Mouse (Mus musculus) yolk sac, embryonic 10.5 days (tissue): ENCODE data around the gene Phox2a.

Source experiments
- DNase-seq: peaks from one replicate; pipeline ENCODE4 v3.0.0-alpha.2; 2017; ENCODE audit warnings: low spot score

The Phox2a gene

GRCm38 (mm10) chr7:101817861-101818401 is at the start of gene Phox2a:
Gene Phox2a, plus strand, starts transcription at chr7:101818313.
- no peak for DNase-seq

GRCm38 (mm10) chr7:101770051-101770450 is 48.1 kb upstream of the Phox2a start:
- DNase-seq, result no peak

- DNase-seq, result no peak
Measured at GRCm38 (mm10) chr7:101771604-101772003, 46.5 kb upstream of the Phox2a start.

- DNase-seq, result no peak
Measured at GRCm38 (mm10) chr7:101772687-101773086, 45.4 kb upstream of the Phox2a start.

- no peak for DNase-seq
Measured at GRCm38 (mm10) chr7:101777053-101777452, 41.1 kb upstream of the Phox2a start.

GRCm38 (mm10) chr7:101820295-101821030 is 2.4 kb downstream of the Phox2a start:
- DNase-seq, result no peak

GRCm38 (mm10) chr7:101821571-101822501 is 3.7 kb downstream of the Phox2a start:
- DNase-seq, result peak; percentile 76

- DNase-seq, result no peak
Measured at GRCm38 (mm10) chr7:101822836-101823757, 5.0 kb downstream of the Phox2a start.

GRCm38 (mm10) chr7:101823758-101824630 is 5.9 kb downstream of the Phox2a start:
- DNase-seq, result no peak

GRCm38 (mm10) chr7:101830373-101830772 is 12.3 kb downstream of the Phox2a start:
- DNase-seq, result no peak

- DNase-seq, result no peak
Measured at GRCm38 (mm10) chr7:101831437-101831836, 13.3 kb downstream of the Phox2a start.

GRCm38 (mm10) chr7:101832372-101832771 is 14.3 kb downstream of the Phox2a start:
- no peak for DNase-seq

- DNase-seq, result no peak
Measured at GRCm38 (mm10) chr7:101833352-101833751, 15.2 kb downstream of the Phox2a start.

- no peak for DNase-seq
Measured at GRCm38 (mm10) chr7:101833916-101834584, 15.9 kb downstream of the Phox2a start.

GRCm38 (mm10) chr7:101834903-101835302 is 16.8 kb downstream of the Phox2a start:
- DNase-seq, result no peak

- no peak for DNase-seq
Measured at GRCm38 (mm10) chr7:101835457-101836109, 17.5 kb downstream of the Phox2a start.

GRCm38 (mm10) chr7:101836271-101837153 is 18.4 kb downstream of the Phox2a start:
- DNase-seq, result peak; percentile 79

- DNase-seq, result no peak
Measured at GRCm38 (mm10) chr7:101837154-101837605, 19.1 kb downstream of the Phox2a start.
